In the genomic region with DNA sequence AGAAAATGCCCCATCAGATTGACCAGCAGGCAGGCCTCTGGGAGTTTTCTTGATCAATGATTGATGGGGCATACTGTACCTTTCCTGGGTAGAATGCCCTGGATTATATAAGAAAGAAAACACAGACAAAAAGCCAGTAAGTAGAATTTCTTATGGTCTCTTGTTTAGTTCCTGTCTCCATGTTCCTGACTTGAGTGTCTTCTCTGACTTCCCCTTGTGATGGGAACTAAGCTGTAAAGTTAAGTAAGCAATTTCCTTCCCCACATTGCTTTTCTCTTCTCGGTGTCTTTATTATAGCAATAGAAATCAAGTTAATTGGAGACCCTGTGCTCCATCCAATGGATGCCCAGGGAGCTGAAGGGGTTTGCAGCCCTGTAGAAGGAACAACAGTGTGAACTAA, we compare ENCODE assay signal across 17 mouse cellular contexts.
"Had no signal": no experiment of that assay in that cellular context is flagged by ENCODE, and none has a peak within 500 bp of the region (broad histone marks: within the 10 kb centered on the region; RNA-seq: fewer than 3 reads in every experiment).

No protein-coding gene starts in this region.

- DNase-seq: left cerebral cortex, postnatal 4 days; liver; liver, embryonic 13.5 days; liver, postnatal 0 days; lung, adult 18-20 months; lung, adult 2 months; lung, embryonic 14.5 days; lung, postnatal 10 days; lung, postnatal 14 days; lung, postnatal 36 days; lung, postnatal 4 days; midbrain, embryonic 14.5 days had no signal

- ATAC-seq: liver, embryonic 12.5 days; liver, postnatal 0 days; lung, postnatal 0 days; midbrain, embryonic 13.5 days; midbrain, embryonic 15.5 days; midbrain, embryonic 16.5 days had no signal
